Mouse (Mus musculus) neural tube, embryonic 12.5 days (tissue): ENCODE results near the gene Cks1brt. TPM values are rescaled to one million over a fixed set of nuclear protein-coding genes. Genes with fewer than 3 reads are reported as not detected.
"Not testable (repeated sequence)": the region's sequence is repeated elsewhere in the genome, so short reads cannot be mapped to it uniquely, and the experiment has no call there.

ENCODE experiments used
- ATAC-seq: fragments of 200-750 bp; cut with Nextera tagmentation; 2 replicates; pipeline ENCODE4 v1.8.0; 2017; ENCODE audit warnings: low read depth, mild to moderate bottlenecking, moderate TSS enrichment, moderate library complexity; ENCODE audit not compliant: low FRiP score
- H3K27ac ChIP-seq: fragments of 300-500 bp; sonication (generic); 2 replicates; pipeline ENCODE4 v1.5.1; 2016
- H3K27me3 ChIP-seq: fragments of 300-500 bp; sonication (generic); replicated peaks from 2 replicates; pipeline ENCODE4 v1.6.1; 2016; ENCODE audit warnings: mild to moderate bottlenecking
- H3K36me3 ChIP-seq: fragments of 300-500 bp; sonication (generic); 2 replicates; pipeline ENCODE4 v1.6.1; 2016; ENCODE audit warnings: mild to moderate bottlenecking
- H3K4me1 ChIP-seq: fragments of 300-500 bp; sonication (generic); 2 replicates; pipeline ENCODE4 v1.6.1; 2016
- H3K4me2 ChIP-seq: fragments of 300-500 bp; sonication (generic); replicated peaks from 2 replicates; pipeline ENCODE4 v1.6.1; 2016; ENCODE audit warnings: mild to moderate bottlenecking
- H3K4me3 ChIP-seq: fragments of 300-500 bp; sonication (generic); 2 replicates; pipeline ENCODE4 v1.5.1; 2016
- H3K9ac ChIP-seq: fragments of 300-500 bp; sonication (generic); 2 replicates; pipeline ENCODE4 v1.6.1; 2016; ENCODE audit warnings: mild to moderate bottlenecking
- H3K9me3 ChIP-seq: fragments of 300-500 bp; sonication (generic); 2 replicates; pipeline ENCODE4 v1.6.1; 2016; ENCODE audit warnings: mild to moderate bottlenecking
- WGBS: fragments of 180-500 bp; shearing (Covaris S2); methylation state at CpG from one replicate; pipeline ENCODE4 v1.1.7; 2016; 5-methylcytosine and 5-hydroxymethylcytosine counted together
- polyA plus RNA-seq: library from polyadenylated mRNA; unstranded; fragments of >200 nt; fragmentation: Nextera tagmentation; extraction: Ambion mirVana; gene quantifications from 2 replicates; pipeline ENCODE4 v1.2.1, GENCODE M21; 2016

Gene Cks1brt
- not detected in 2 replicates for polyA plus RNA-seq

DNA sequence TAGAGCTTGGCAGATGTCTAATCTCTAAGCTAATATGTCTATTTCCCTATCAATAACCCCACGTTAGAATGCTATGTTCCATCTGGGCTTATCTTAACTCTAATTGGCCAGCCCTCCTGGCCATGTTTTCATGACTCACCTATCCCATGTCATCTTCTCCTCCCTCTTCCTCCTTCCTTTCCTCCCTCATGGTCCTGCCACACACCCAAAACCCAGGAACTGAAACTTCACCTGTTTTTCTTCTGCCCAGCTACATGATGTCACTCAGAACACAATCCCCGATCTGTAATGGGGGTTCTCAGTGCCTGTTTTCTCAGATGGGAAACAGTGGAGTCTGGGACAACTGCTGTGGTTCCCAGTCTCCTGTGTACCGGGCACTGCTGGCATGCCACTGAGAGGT, at the start of gene Cks1brt:
Gene Cks1brt (plus strand): TSS at position 301 of the 400 bp plus-strand sequence.
- Histone ChIP-seq H3K27me3 (no peaks in the 10 kb centered on the region), H3K27ac (no peak within 1 kb of the TSS), H3K4me2 (no peak within 1 kb of the TSS), H3K9me3 (peaks cover 25% of the 10 kb centered on the region), H3K9ac (no peak within 1 kb of the TSS), H3K4me1 (no peaks in the 10 kb centered on the region), H3K4me3 (no peak within 1 kb of the TSS), H3K36me3 (no peaks in the 10 kb centered on the region)
- no peak for ATAC-seq
- WGBS = 90% methylated on average over 3 of the region's 3 CpGs

GRCm38 (mm10) chr8:85113241-85113640, 38.5 kb upstream of the Cks1brt start:
- Histone ChIP-seq H3K36me3 (peaks cover 21% of the 10 kb centered on the region), H3K27ac (no peak overlapping the region), H3K4me3 (no peak overlapping the region), H3K27me3 (no peaks in the 10 kb centered on the region), H3K4me1 (no peaks in the 10 kb centered on the region), H3K9ac (no peak overlapping the region), H3K4me2 (no peak overlapping the region), H3K9me3 (peaks cover 12% of the 10 kb centered on the region; the same call in 1 of the 2 replicates)
- ATAC-seq = no peak
- 95% methylated on average over 10 of the region's 10 CpGs for WGBS

- no peak for ATAC-seq
- 67% methylated on average over 4 of the region's 4 CpGs for WGBS
Measured at GRCm38 (mm10) chr8:85115501-85115900, 36.2 kb upstream of the Cks1brt start.

DNA sequence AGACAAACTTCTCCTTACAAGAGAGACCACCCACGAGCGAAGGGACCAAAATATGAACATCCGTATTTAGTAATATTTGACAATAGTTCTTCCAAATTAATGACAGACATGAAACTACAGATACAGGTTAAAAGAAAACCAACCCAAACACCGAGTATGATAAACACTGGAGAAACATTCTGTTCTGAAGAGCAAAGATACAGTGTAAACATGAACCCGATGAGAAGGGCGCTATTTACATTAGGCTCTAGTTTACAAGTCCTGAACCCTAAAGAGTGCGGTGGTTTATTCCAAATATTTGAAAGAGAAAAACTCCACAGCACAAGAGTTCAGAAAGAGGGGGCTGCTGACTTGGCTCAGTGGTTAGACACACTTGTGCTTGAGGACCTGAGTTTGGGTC, 34.7 kb upstream of the Cks1brt start:
- Histone ChIP-seq H3K36me3 (no peaks in the 10 kb centered on the region), H3K9me3 (0 out of 2 replicates have a peak, but pooled peaks cover 6% of the 10 kb centered on the region), H3K4me3 (no peak overlapping the region), H3K4me2 (no peak overlapping the region), H3K9ac (no peak overlapping the region), H3K4me1 (no peaks in the 10 kb centered on the region), H3K27me3 (no peaks in the 10 kb centered on the region), H3K27ac (no peak overlapping the region)
- ATAC-seq = no peak
- 90% methylated on average over 7 of the region's 7 CpGs for WGBS

More at GRCm38 (mm10) chr8:85115501-85115900, 36.2 kb upstream of the Cks1brt start:
- H3K4me1 ChIP-seq = no peaks in the 10 kb centered on the region
- no peaks in the 10 kb centered on the region for H3K27me3 ChIP-seq
- 0 out of 2 replicates have a peak, but pooled peaks cover 6% of the 10 kb centered on the region for H3K9me3 ChIP-seq
- H3K4me3 ChIP-seq = no peak overlapping the region
- H3K9ac ChIP-seq = no peak overlapping the region
- no peak overlapping the region for H3K27ac ChIP-seq
- no peak overlapping the region for H3K4me2 ChIP-seq
- H3K36me3 ChIP-seq = peaks cover 8% of the 10 kb centered on the region

DNA sequence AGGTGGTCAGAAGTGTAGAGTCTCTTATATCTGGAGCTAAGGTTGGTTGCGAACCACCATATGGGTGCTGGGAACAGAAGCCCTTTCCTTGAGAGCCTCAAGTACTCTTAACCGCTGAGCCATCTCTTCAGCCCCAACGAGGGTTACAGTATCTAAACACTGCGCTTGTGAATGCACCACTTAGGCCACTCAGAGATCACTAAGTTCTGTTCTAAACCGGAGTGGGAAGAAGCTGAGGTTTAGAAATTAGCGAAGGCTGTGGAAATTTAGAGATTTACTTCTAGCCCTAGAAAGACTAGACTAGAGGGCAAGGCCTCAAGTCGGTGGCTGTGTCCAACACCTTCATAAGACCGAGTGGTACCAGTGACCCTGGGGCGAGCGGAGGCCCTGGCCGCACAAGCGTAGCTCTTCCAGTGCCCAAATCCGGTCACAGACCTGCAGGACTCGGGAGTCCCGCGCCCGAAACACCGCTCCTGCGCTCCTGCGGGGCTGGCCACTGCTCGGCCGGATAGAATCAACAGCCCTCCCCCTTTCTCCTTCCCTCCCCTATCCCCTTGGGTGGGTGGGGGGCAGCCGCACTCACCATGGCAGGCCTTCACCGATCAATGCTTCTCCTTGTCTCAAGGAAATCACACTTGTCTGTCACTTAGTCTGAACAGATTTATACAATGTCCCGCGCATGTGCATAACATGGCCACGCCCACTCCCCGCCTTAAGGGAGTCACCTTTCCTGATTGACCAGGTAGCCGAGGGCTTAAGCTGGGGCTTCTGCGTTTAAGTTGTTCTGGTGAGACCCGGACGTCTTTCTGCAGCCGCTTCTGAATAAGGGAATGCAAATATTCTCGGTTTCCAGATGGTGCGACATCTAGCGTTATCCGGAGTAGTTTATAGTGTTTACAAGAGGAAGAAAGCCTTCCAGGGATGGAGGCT, 32.4 kb upstream of the Cks1brt start:
- Histone ChIP-seq H3K9ac (peak overlapping the region; percentile 64), H3K4me1 (no peaks in the 10 kb centered on the region), H3K27me3 (no peaks in the 10 kb centered on the region), H3K4me3 (peak overlapping the region; percentile 55), H3K36me3 (no peaks in the 10 kb centered on the region), H3K4me2 (peak overlapping the region; percentile 81), H3K9me3 (no peaks in the 10 kb centered on the region), H3K27ac (no peak overlapping the region)
- 7% methylated on average over 37 of the region's 37 CpGs for WGBS
- peak; percentile 80 for ATAC-seq

GRCm38 (mm10) chr8:85120251-85120650, 31.5 kb upstream of the Cks1brt start:
- not testable (repeated sequence) for ATAC-seq, H3K4me2 ChIP-seq, H3K36me3 ChIP-seq, H3K4me3 ChIP-seq, H3K27ac ChIP-seq, H3K4me1 ChIP-seq, H3K27me3 ChIP-seq, H3K9me3 ChIP-seq, H3K9ac ChIP-seq
- 83% methylated on average over 5 of the region's 5 CpGs for WGBS

DNA sequence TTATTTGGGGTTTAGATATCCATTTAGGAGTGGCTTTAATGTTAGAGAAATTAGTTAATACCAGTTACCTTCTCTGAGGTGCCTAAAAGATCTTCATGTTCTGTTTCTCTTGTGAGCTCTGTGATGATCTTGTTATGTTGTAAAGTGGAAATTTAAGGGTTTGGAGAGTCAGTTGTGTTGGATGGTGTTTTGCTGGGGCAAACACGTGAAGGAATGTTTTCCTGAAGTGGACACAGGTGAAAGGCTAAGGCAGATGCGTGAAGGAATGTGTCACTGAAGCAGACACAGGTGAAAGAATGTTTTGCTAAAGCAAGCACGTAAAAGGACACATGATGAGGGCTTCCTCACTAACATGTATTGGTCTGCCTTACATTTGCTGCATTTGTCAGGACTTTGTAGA, 28.7 kb upstream of the Cks1brt start, which contains the start of gene Zfp791:
Gene Zfp791 (minus strand): TSS at position 101 of the 400 bp plus-strand sequence.
- no peak within 1 kb of the TSS for H3K9ac ChIP-seq
- ATAC-seq = no peak
- no peak within 1 kb of the TSS for H3K4me3 ChIP-seq
- no peaks in the 10 kb centered on the region for H3K27me3 ChIP-seq
- no peaks in the 10 kb centered on the region for H3K36me3 ChIP-seq
- WGBS = 81% methylated on average over 3 of the region's 3 CpGs
- H3K4me1 ChIP-seq = no peaks in the 10 kb centered on the region
- no peak within 1 kb of the TSS for H3K4me2 ChIP-seq
- H3K27ac ChIP-seq = no peak within 1 kb of the TSS
- no peaks in the 10 kb centered on the region for H3K9me3 ChIP-seq

DNA sequence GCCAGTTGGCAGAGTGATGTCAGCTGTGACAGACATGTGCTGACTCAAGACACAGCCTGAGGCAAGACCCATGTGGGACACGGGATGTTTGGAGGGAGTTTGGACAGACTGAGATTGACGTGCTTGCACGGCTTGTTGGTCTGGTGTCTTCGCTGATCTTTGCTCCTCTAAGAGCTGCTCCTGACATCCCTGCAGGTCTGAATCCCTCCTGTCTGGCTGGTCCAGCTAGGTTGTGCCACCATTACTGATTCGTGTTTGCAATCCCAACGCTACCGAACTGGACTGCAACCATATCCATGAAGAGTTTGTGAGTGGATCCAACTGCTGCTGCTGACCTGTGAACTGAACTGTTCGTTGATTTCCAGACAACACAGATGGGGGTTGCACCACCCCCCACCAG, 28.0 kb upstream of the Cks1brt start:
- Histone ChIP-seq H3K36me3 (no peaks in the 10 kb centered on the region), H3K4me3 (no peak overlapping the region), H3K4me2 (no peak overlapping the region), H3K27me3 (no peaks in the 10 kb centered on the region), H3K9me3 (no peaks in the 10 kb centered on the region), H3K27ac (no peak overlapping the region), H3K9ac (no peak overlapping the region), H3K4me1 (no peaks in the 10 kb centered on the region)
- WGBS = 93% methylated on average over 8 of the region's 8 CpGs
- no peak for ATAC-seq

- Histone ChIP-seq H3K4me2 (no peak overlapping the region), H3K27me3 (peaks cover 3% of the 10 kb centered on the region; the same call in 1 of the 2 replicates), H3K4me3 (no peak overlapping the region), H3K9ac (no peak overlapping the region), H3K9me3 (no peaks in the 10 kb centered on the region), H3K27ac (no peak overlapping the region), H3K4me1 (no peaks in the 10 kb centered on the region), H3K36me3 (no peaks in the 10 kb centered on the region)
- ATAC-seq = no peak
- WGBS = 98% methylated on average over 1 of the region's 1 CpGs
Measured at GRCm38 (mm10) chr8:85132335-85132734, 19.4 kb upstream of the Cks1brt start.

GRCm38 (mm10) chr8:85135690-85136089, 16.0 kb upstream of the Cks1brt start:
- not testable (repeated sequence) for H3K9me3 ChIP-seq, H3K27ac ChIP-seq, ATAC-seq, H3K4me1 ChIP-seq, H3K4me3 ChIP-seq, H3K27me3 ChIP-seq, H3K4me2 ChIP-seq, H3K36me3 ChIP-seq, H3K9ac ChIP-seq
- 81% methylated on average over 2 of the region's 2 CpGs for WGBS

- Histone ChIP-seq H3K4me3 (no peak overlapping the region), H3K4me1 (no peaks in the 10 kb centered on the region), H3K9me3 (peaks cover 11% of the 10 kb centered on the region; the same call in 1 of the 2 replicates), H3K9ac (no peak overlapping the region), H3K27ac (no peak overlapping the region), H3K36me3 (no peaks in the 10 kb centered on the region), H3K27me3 (no peaks in the 10 kb centered on the region), H3K4me2 (no peak overlapping the region)
- no peak for ATAC-seq
- 98% methylated on average over 4 of the region's 4 CpGs for WGBS
Measured at GRCm38 (mm10) chr8:85142516-85142915, 9.2 kb upstream of the Cks1brt start.

DNA sequence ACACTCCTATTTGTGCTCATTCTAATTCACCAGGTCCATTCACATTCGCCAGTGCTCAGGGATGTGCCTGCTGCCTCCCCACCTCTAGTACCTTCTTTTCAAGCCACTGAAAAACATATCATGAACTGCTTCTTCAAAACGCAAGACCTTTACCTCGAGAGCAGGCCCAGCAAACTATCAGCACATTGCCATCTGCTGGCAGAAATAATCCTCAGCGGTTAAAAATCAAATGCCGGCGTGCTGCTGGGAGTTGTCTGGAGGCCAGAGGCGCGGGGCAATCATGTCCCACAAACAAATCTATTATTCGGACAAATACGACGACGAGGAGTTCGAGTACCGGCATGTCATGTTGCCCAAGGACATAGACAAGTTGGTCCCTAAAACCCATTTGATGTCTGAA, 19.6 kb downstream of the Cks1brt start:
- H3K4me3 ChIP-seq = no peak overlapping the region
- 0 out of 2 replicates have a peak, but pooled peaks cover 6% of the 10 kb centered on the region for H3K4me1 ChIP-seq
- H3K4me2 ChIP-seq = no peak overlapping the region
- no peak overlapping the region for H3K9ac ChIP-seq
- no peaks in the 10 kb centered on the region for H3K27me3 ChIP-seq
- ATAC-seq = no peak
- 33% methylated on average over 14 of the region's 14 CpGs for WGBS
- H3K9me3 ChIP-seq = no peaks in the 10 kb centered on the region
- H3K36me3 ChIP-seq = no peaks in the 10 kb centered on the region
- H3K27ac ChIP-seq = no peak overlapping the region
